9 mouse cellular contexts compared by ENCODE assay signal in genomic region chr8:105788241-105788640, GRCm38 (mm10). TPM values are rescaled to one million over a fixed set of nuclear protein-coding genes. Genes with fewer than 3 reads are reported as not detected.
DNase-seq lines count a peak whose midpoint lies in the region; TF ChIP-seq lines count a peak whose summit lies in the region.
"Had no signal": no experiment of that assay in that cellular context is flagged by ENCODE, and none has a peak within 500 bp of the region (broad histone marks: within the 10 kb centered on the region; RNA-seq: fewer than 3 reads in every experiment).

No protein-coding gene starts in this region.

- H3K27me3 ChIP-seq in liver, adult 2 months (ENCODE audit: control insufficient read depth, insufficient read depth, low read length): no peaks in the 10 kb centered on the region
- no peaks in the 10 kb centered on the region for H3K27me3 ChIP-seq in small intestine, adult 2 months (ENCODE audit: control insufficient read depth, insufficient read depth, low read length)
- H3K27me3 ChIP-seq: embryonic facial prominence, embryonic 12.5 days had no signal

- H3K79me2 ChIP-seq in liver, adult 2 months (ENCODE audit: control insufficient read depth, insufficient read depth, low read length): peaks cover 44% of the 10 kb centered on the region

- H3K4me1 ChIP-seq in liver, adult 2 months (ENCODE audit: control insufficient read depth, insufficient read depth, low read length): peaks cover 20% of the 10 kb centered on the region
- no peaks in the 10 kb centered on the region for H3K4me1 ChIP-seq in small intestine, adult 2 months (ENCODE audit: control insufficient read depth, insufficient read depth, insufficient read length, low read length)
- H3K4me1 ChIP-seq: embryonic facial prominence, embryonic 12.5 days had no signal

- TF ChIP-seq POLR2A in liver, adult 2 months (IDR thresholded peaks at IDR 0.05; ENCODE audit: extremely low read depth, insufficient read depth, low read length): no peak
- no peak for TF ChIP-seq POLR2A in small intestine, adult 2 months (IDR thresholded peaks at IDR 0.05; ENCODE audit: low read depth, low read length)

- H3K36me3 ChIP-seq in liver, adult 2 months (ENCODE audit: control insufficient read depth, insufficient read depth, low read length): peaks cover 20% of the 10 kb centered on the region
- peaks cover 12% of the 10 kb centered on the region for H3K36me3 ChIP-seq in small intestine, adult 2 months (ENCODE audit: control insufficient read depth, insufficient read depth, low read length)

- TF ChIP-seq CTCF in liver, adult 2 months (IDR thresholded peaks at IDR 0.05; ENCODE audit: low read depth, low read length): peak; percentile 49
- TF ChIP-seq CTCF in small intestine, adult 2 months (IDR thresholded peaks at IDR 0.05; ENCODE audit: extremely low read depth, insufficient read length, insufficient replicate concordance, low read depth, low read length): peak; percentile 24; the same call in 1 of the 2 replicates

- no peak overlapping the region for H3K27ac ChIP-seq in liver, adult 2 months (replicated peaks; ENCODE audit: insufficient read depth, low read depth, low read length)
- H3K27ac ChIP-seq in small intestine, adult 2 months (ENCODE audit: insufficient read depth, low read depth, low read length): no peak overlapping the region
- H3K27ac ChIP-seq: embryonic facial prominence, embryonic 12.5 days had no signal

- DNase-seq in heart, adult 8-10 months (ENCODE audit: low spot score): peak; percentile 28
- DNase-seq in heart, adult 11 months: no peak
- DNase-seq in urinary bladder, postnatal 14 days (ENCODE audit: low spot score): peak; percentile 38
- no peak for DNase-seq in urinary bladder, postnatal 36 days (ENCODE audit: low spot score in 2 of 2)
- peak; percentile 74 for DNase-seq in embryo, embryonic 10.5 days (ENCODE audit: low spot score)
- DNase-seq in liver, adult 2 months (ENCODE audit: extremely low read depth, low read depth, low spot score): peak; percentile 56
- no peak for DNase-seq in frontal cortex, adult 2 months (ENCODE audit: extremely low spot score in 1 of 2, low spot score in 1 of 2)

- H3K4me3 ChIP-seq in liver, adult 2 months (ENCODE audit: insufficient read depth, low read depth, low read length): no peak overlapping the region
- H3K4me3 ChIP-seq in small intestine, adult 2 months (ENCODE audit: low read depth, low read length): no peak overlapping the region
- H3K4me3 ChIP-seq: embryonic facial prominence, embryonic 12.5 days had no signal

- H3K9ac ChIP-seq in liver, adult 2 months (ENCODE audit: low read depth, low read length): no peak overlapping the region
- H3K9ac ChIP-seq: embryonic facial prominence, embryonic 12.5 days had no signal

- whole genome bisulfite sequencing in liver, adult 2 months: 82% methylated on average over 2 of the region's 2 CpGs
- 96% methylated on average over 2 of the region's 2 CpGs for WGBS in small intestine, adult 2 months

RNA-seq across cellular contexts. Expression of gene Gfod2, which starts 29.8 kb away (rescaled TPM):
- total RNA-seq in heart, adult 8-10 months (2022): 1 to 10 TPM; 2.8 to 3.9 (median 3.5) TPM
- total RNA-seq in liver, adult 2 months (2014; rRNA removed): 2.6 and 3.4 TPM in 2 replicates
- 6.3 and 9.2 TPM in 2 replicates for polyA plus RNA-seq in liver, adult 2 months (2012; rRNA removed)
- polyA plus RNA-seq in small intestine, adult 2 months (2012; rRNA removed): 4.9 and 8.3 TPM in 2 replicates
- polyA plus RNA-seq in frontal cortex, adult 2 months (2012; rRNA removed): 18.1 and 21.5 TPM in 2 replicates

RNA-seq across cellular contexts. Expression of gene Ranbp10, which starts 38.9 kb away (rescaled TPM):
- 10 to 100 TPM; 17.4 to 20.0 (median 18.7) TPM for total RNA-seq in heart, adult 8-10 months (2022)
- 19.7 and 26.9 TPM in 2 replicates for total RNA-seq in liver, adult 2 months (2014; rRNA removed)
- 37.1 and 38.0 TPM in 2 replicates for polyA plus RNA-seq in liver, adult 2 months (2012; rRNA removed)
- 9.5 and 15.3 TPM in 2 replicates for polyA plus RNA-seq in small intestine, adult 2 months (2012; rRNA removed)
- 24.2 and 28.5 TPM in 2 replicates for polyA plus RNA-seq in frontal cortex, adult 2 months (2012; rRNA removed)

RNA-seq across cellular contexts. Expression of gene Tsnaxip1, which starts 39.3 kb away (rescaled TPM):
- not detected for total RNA-seq in heart, adult 8-10 months (2022)
- total RNA-seq in liver, adult 2 months (2014; rRNA removed): not detected in 2 replicates
- not detected in 2 replicates for polyA plus RNA-seq in liver, adult 2 months (2012; rRNA removed)
- not detected in 2 replicates for polyA plus RNA-seq in small intestine, adult 2 months (2012; rRNA removed)
- polyA plus RNA-seq in frontal cortex, adult 2 months (2012; rRNA removed): 0.17 TPM in 1 of 2 replicates, not detected in the other

Comparison
In these comparisons a context has a peak if more than half of its experiments do, and no peak if none do; other contexts are left out.
1. DNase-seq: peak in heart, adult 8-10 months (single experiment), urinary bladder, postnatal 14 days (single experiment), embryo, embryonic 10.5 days (single experiment) and liver, adult 2 months (single experiment); none in heart, adult 11 months (single experiment), urinary bladder, postnatal 36 days (0 of 2) and frontal cortex, adult 2 months (0 of 2).